Mouse (Mus musculus): Measurements from ENCODE around the gene Bcs1l. TPM values are rescaled to one million over a fixed set of nuclear protein-coding genes. Genes with fewer than 3 reads are reported as not detected.

Gene Bcs1l
- total and polyA plus RNA-seq, 3 experiments, result 27.7 to 35.0 TPM; not detected in 1

DNA sequence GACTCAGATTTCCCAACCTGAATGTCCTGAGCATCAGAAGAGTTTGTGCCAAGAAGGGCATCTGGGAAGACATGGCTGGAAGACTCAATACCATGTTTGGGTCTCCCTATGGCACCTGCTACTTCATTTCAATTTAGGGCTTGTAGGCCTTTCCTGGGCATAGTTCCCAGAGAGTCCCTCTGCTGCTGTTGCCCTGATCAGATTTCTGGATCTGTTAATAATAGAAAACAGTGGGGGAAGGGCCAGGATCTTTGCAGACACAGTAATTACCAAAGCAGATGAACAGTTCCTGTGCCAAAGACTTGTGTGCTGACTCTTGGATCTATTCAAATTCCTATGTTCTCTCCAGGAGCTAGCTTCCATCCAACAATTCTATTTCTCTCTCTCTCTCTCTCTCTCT is 49.4 kb upstream of the Bcs1l start:
- Histone ChIP-seq H3K4me3 (ENCODE audit: control insufficient read depth in 1 of 2, insufficient read depth in 1 of 2, low read depth in 2 of 2, low read length in 2 of 2) (no peak overlapping the region), H3K9me3 (replicated peaks; ENCODE audit: insufficient read depth, low read length) (no peaks in the 10 kb centered on the region), H3K4me1 (ENCODE audit: control insufficient read depth in 1 of 2, insufficient read depth in 2 of 2, low read length in 2 of 2) (no peaks in the 10 kb centered on the region; a peak in 1 of 4 replicates), H3K36me3 (ENCODE audit: control insufficient read depth in 1 of 2, insufficient read depth in 2 of 2, low read length in 2 of 2) (no peaks in the 10 kb centered on the region), H3K9ac (ENCODE audit: control insufficient read depth, low read depth, low read length, poor library complexity, severe bottlenecking) (no peak overlapping the region), H3K79me2 (ENCODE audit: control insufficient read depth, insufficient read depth, low read length, poor library complexity) (no peaks in the 10 kb centered on the region), H3K27me3 (ENCODE audit: control insufficient read depth in 1 of 2, insufficient read depth in 2 of 2, low read length in 2 of 2) (peaks cover 0 to 1% of the 10 kb centered on the region in 2 experiments; a peak in 1 of 4 replicates), H3K27ac (ENCODE audit: control insufficient read depth, low read depth, low read length) (no peak overlapping the region)
- DNase-seq (ENCODE audit: low read depth, low spot score), result no peak
- no peak for TF ChIP-seq ZMIZ1 (IDR thresholded peaks at IDR 0.05; ENCODE audit: low read depth, low read length)
- no peak for TF ChIP-seq MAX (IDR thresholded peaks at IDR 0.05; ENCODE audit: low read length)
- no peak for TF ChIP-seq SIN3A (IDR thresholded peaks at IDR 0.05; ENCODE audit: low read length)
- no peak for TF ChIP-seq ZNF384 (IDR thresholded peaks at IDR 0.05; ENCODE audit: low read depth, low read length)

DNA sequence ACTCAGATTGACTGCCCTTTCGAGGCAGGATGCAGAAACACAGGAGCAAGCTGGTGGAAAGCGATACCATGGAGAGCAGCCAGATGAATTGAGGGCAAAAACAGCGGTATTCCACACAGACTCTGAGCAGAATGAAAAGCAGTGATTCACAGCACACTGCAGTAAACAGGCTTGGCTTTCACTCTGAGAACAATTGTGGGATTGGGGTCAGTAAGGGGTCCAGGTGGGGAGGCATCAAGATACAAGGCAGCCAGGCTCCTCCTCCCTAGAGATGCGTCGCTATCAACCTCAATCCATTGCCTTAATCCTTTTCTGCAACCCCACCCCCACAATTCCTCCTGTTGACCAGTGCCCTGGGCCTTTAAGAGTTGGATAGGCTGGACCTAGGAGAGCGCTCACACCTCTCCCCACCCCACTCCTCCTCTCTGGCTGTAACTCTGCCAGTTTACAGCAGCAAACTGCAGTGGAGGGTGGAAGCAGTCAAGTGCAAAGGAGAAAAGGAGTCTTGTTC is 45.6 kb upstream of the Bcs1l start, which contains the start of gene Plcd4:
Gene Plcd4 (plus strand): TSS at position 438 of the 511 bp plus-strand sequence.
- Histone ChIP-seq H3K27me3 (ENCODE audit: control insufficient read depth in 1 of 2, insufficient read depth in 2 of 2, low read length in 2 of 2) (peaks cover 0 to 4% of the 10 kb centered on the region in 2 experiments; a peak in 2 of 4 replicates), H3K36me3 (ENCODE audit: control insufficient read depth in 1 of 2, insufficient read depth in 2 of 2, low read length in 2 of 2) (no peaks in the 10 kb centered on the region), H3K4me1 (ENCODE audit: control insufficient read depth in 1 of 2, insufficient read depth in 2 of 2, low read length in 2 of 2) (no peaks in the 10 kb centered on the region; a peak in 2 of 4 replicates), H3K9me3 (replicated peaks; ENCODE audit: insufficient read depth, low read length) (no peaks in the 10 kb centered on the region), H3K79me2 (ENCODE audit: control insufficient read depth, insufficient read depth, low read length, poor library complexity) (no peaks in the 10 kb centered on the region), H3K27ac (ENCODE audit: control insufficient read depth, low read depth, low read length) (no peak within 1 kb of the TSS), H3K9ac (ENCODE audit: control insufficient read depth, low read depth, low read length, poor library complexity, severe bottlenecking) (no peak within 1 kb of the TSS), H3K4me3 (ENCODE audit: control insufficient read depth in 1 of 2, insufficient read depth in 1 of 2, low read depth in 2 of 2, low read length in 2 of 2) (no peak within 1 kb of the TSS)
- no peak for DNase-seq (ENCODE audit: low read depth, low spot score)
- TF ChIP-seq SMC3 (IDR thresholded peaks at IDR 0.05; ENCODE audit: low read depth, low read length), result no peak
- TF ChIP-seq RCOR1 (IDR thresholded peaks at IDR 0.05; ENCODE audit: low read depth, low read length), result no peak
- TF ChIP-seq NRF1 (IDR thresholded peaks at IDR 0.05; ENCODE audit: insufficient read depth, low read depth, low read length, poor library complexity, severe bottlenecking), result no peak
- no peak for TF ChIP-seq USF2 (IDR thresholded peaks at IDR 0.05; ENCODE audit: borderline replicate concordance in 1 of 2, insufficient read depth in 1 of 2, low read depth in 1 of 2, low read length in 2 of 2)
- no peak for TF ChIP-seq NELFE (IDR thresholded peaks at IDR 0.05; ENCODE audit: low read depth, low read length)
- TF ChIP-seq GABPA (IDR thresholded peaks at IDR 0.05; ENCODE audit: low read depth, low read length), result no peak
- TF ChIP-seq TCF12 (IDR thresholded peaks at IDR 0.05; ENCODE audit: low read depth, low read length), result no peak
- TF ChIP-seq ZC3H11A (IDR thresholded peaks at IDR 0.05; ENCODE audit: low read depth, low read length), result no peak
- TF ChIP-seq GATA1 (IDR thresholded peaks at IDR 0.05; ENCODE audit: low read depth, low read length), result no peak
- TF ChIP-seq CHD2 (IDR thresholded peaks at IDR 0.05; ENCODE audit: low read length), result no peak
- no peak for TF ChIP-seq MYB (IDR thresholded peaks at IDR 0.05; ENCODE audit: low read depth, low read length)
- no peak for TF ChIP-seq POLR2AphosphoS2 (IDR thresholded peaks at IDR 0.05; ENCODE audit: low read length)
- TF ChIP-seq RAD21 (IDR thresholded peaks at IDR 0.05; ENCODE audit: low read depth, low read length), result no peak
- TF ChIP-seq USF1 (IDR thresholded peaks at IDR 0.05; ENCODE audit: low read depth, low read length), result no peak
- TF ChIP-seq MEF2A (IDR thresholded peaks at IDR 0.05; ENCODE audit: extremely low read depth, insufficient replicate concordance, low read depth, low read length, poor library complexity, severe bottlenecking), result no peak
- TF ChIP-seq ZKSCAN1 (IDR thresholded peaks at IDR 0.05; ENCODE audit: low read depth, low read length), result no peak
- no peak for TF ChIP-seq ELF1 (IDR thresholded peaks at IDR 0.05; ENCODE audit: low read depth, low read length)
- TF ChIP-seq TAL1 (IDR thresholded peaks at IDR 0.05; ENCODE audit: low read length), result no peak
- no peak for TF ChIP-seq POLR2A (IDR thresholded peaks at IDR 0.05; ENCODE audit: control insufficient read depth in 1 of 2, insufficient read depth in 1 of 2, low read depth in 1 of 2, low read length in 2 of 2, poor library complexity in 1 of 2)

All from MEL (cell line).